Mouse (Mus musculus): ENCODE data around the gene Prpsap1.
A peak's percentile ranks its signal among the peaks of the same experiment; 100 is the strongest.

The Prpsap1 gene

GRCm38 (mm10) chr11:116442867-116443177 is 51.2 kb downstream of the Prpsap1 start:
- DNase-seq, result no peak

GRCm38 (mm10) chr11:116442129-116442866 is 51.7 kb downstream of the Prpsap1 start:
- no peak for DNase-seq

GRCm38 (mm10) chr11:116440408-116441068 is 53.5 kb downstream of the Prpsap1 start:
- DNase-seq, result no peak

GRCm38 (mm10) chr11:116439269-116440240 is 54.4 kb downstream of the Prpsap1 start:
- DNase-seq, result peak; percentile 17 to 50

- DNase-seq, result no peak
Measured at GRCm38 (mm10) chr11:116437541-116437940, 56.5 kb downstream of the Prpsap1 start.

- no peak for DNase-seq
Measured at GRCm38 (mm10) chr11:116436725-116437331, 57.2 kb downstream of the Prpsap1 start.

- no peak for DNase-seq
Measured at GRCm38 (mm10) chr11:116435992-116436724, 57.8 kb downstream of the Prpsap1 start.

GRCm38 (mm10) chr11:116434967-116435752 is 58.8 kb downstream of the Prpsap1 start:
- no peak for DNase-seq

- peak; percentile 50 to 54 for DNase-seq
Measured at GRCm38 (mm10) chr11:116434287-116434966, 59.6 kb downstream of the Prpsap1 start.

- DNase-seq, result peak; percentile 99 to 100
Measured at GRCm38 (mm10) chr11:116433356-116434286, 60.4 kb downstream of the Prpsap1 start, which contains the start of gene Ubald2. TSS of gene Ubald2 (plus strand) at chr11:116434094.

- DNase-seq, result no peak
Measured at GRCm38 (mm10) chr11:116432593-116433355, 61.2 kb downstream of the Prpsap1 start.

- no peak for DNase-seq
Measured at GRCm38 (mm10) chr11:116432127-116432526, 61.9 kb downstream of the Prpsap1 start.

- DNase-seq, result no peak
Measured at GRCm38 (mm10) chr11:116431428-116432077, 62.4 kb downstream of the Prpsap1 start.

- DNase-seq, result no peak
Measured at GRCm38 (mm10) chr11:116430723-116431427, 63.1 kb downstream of the Prpsap1 start.

GRCm38 (mm10) chr11:116429862-116430613 is 64.0 kb downstream of the Prpsap1 start:
- no peak for DNase-seq

All from thymus, adult 18-20 months (tissue).